Mouse (Mus musculus): ENCODE measurements at regions not wholly inside any gene's neighbourhood (a gene's known extent, or its start where the extent isn't known, plus 50 kb on each side); places are given as distances from the start of the nearest gene placed in this dataset.
"Not testable (repeated sequence)": the region's sequence is repeated elsewhere in the genome, so short reads cannot be mapped to it uniquely, and the experiment has no call there.

GRCm38 (mm10) chr6:4149663-4150062 is 62.9 kb upstream of the Bet1 start:
- H3K9ac ChIP-seq: no peak overlapping the region
- no peak overlapping the region for H3K4me2 ChIP-seq
- H3K4me3 ChIP-seq: no peak overlapping the region
- H3K36me3 ChIP-seq (ENCODE audit: poor library complexity, severe bottlenecking): no peaks in the 10 kb centered on the region
- no peaks in the 10 kb centered on the region for H3K27me3 ChIP-seq
- no peak for ATAC-seq
- H3K4me1 ChIP-seq: no peaks in the 10 kb centered on the region
- no peaks in the 10 kb centered on the region for H3K9me3 ChIP-seq (replicated peaks)
- H3K27ac ChIP-seq: no peak overlapping the region
- 79% methylated on average over 4 of the region's 4 CpGs for WGBS

GRCm38 (mm10) chr6:4158293-4158692 is 71.5 kb upstream of the Bet1 start:
- Histone ChIP-seq H3K4me3 (no peak overlapping the region), H3K9ac (no peak overlapping the region), H3K9me3 (replicated peaks) (no peaks in the 10 kb centered on the region), H3K4me2 (no peak overlapping the region), H3K27ac (no peak overlapping the region), H3K36me3 (ENCODE audit: poor library complexity, severe bottlenecking) (no peaks in the 10 kb centered on the region), H3K4me1 (no peaks in the 10 kb centered on the region), H3K27me3 (no peaks in the 10 kb centered on the region)
- 85% methylated on average over 2 of the region's 2 CpGs for WGBS
- no peak for ATAC-seq

- WGBS: 82% methylated on average over 1 of the region's 1 CpGs
These were observed 77.0 kb upstream of the Bet1 start for GRCm38 (mm10) chr6:4163733-4164132.

DNA sequence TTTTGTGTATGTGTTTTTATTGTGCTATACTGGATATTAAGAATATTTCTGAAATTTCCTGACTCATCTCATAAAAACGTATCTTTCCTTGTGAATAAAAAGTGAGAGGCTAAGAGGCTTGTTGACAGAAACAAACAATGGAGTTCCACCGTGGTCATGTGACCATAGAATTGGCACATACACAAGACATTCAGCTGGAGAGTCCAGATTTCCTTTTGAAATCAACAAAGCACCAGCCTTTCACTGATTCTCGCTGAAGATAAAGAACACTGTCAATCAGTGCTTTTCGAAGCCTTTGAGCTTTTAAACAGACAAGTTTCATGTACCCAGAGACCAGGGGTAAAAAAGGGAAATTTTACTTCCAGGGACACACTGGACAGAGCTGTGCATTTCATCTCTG is 80.3 kb upstream of the Bet1 start:
- ATAC-seq: peak; percentile 68
- 37% methylated on average over 4 of the region's 4 CpGs for WGBS

More at GRCm38 (mm10) chr6:4163733-4164132, 77.0 kb upstream of the Bet1 start:
- H3K9ac ChIP-seq: no peak overlapping the region
- 0 out of 2 replicates have a peak, but pooled peaks cover 4% of the 10 kb centered on the region for H3K4me1 ChIP-seq
- no peak overlapping the region for H3K4me3 ChIP-seq
- no peaks in the 10 kb centered on the region for H3K9me3 ChIP-seq (replicated peaks)
- no peak overlapping the region for H3K27ac ChIP-seq
- no peak for ATAC-seq
- H3K36me3 ChIP-seq (ENCODE audit: poor library complexity, severe bottlenecking): no peaks in the 10 kb centered on the region
- no peaks in the 10 kb centered on the region for H3K27me3 ChIP-seq
- no peak overlapping the region for H3K4me2 ChIP-seq

DNA sequence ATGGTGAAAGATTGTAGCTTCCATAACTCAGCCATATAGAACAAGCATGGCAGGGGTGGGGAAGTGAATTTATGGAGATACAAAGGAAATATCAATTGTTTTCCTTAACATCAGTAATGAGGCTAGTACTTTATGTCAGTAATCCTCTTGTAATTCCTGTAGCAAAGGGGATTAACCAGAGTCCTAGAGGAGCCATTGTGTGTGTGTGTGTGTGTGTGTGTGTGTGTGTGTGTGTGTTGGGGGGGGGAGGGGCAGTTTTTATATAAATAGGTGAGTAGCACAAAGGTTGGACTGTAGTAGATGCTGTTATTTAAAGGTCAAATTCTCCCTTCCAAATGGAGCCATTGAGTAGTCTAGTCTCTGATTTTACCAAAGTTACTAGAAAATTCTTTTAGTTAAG is 81.0 kb upstream of the Bet1 start:
- Histone ChIP-seq H3K9ac (no peak overlapping the region), H3K9me3 (replicated peaks) (no peaks in the 10 kb centered on the region), H3K4me3 (no peak overlapping the region), H3K36me3 (ENCODE audit: poor library complexity, severe bottlenecking) (no peaks in the 10 kb centered on the region), H3K4me1 (0 out of 2 replicates have a peak, but pooled peaks cover 4% of the 10 kb centered on the region), H3K27ac (no peak overlapping the region), H3K4me2 (no peak overlapping the region), H3K27me3 (no peaks in the 10 kb centered on the region)
- ATAC-seq: no peak

More for the DNA sequence above, 80.3 kb upstream of the Bet1 start:
- H3K27ac ChIP-seq: no peak overlapping the region
- no peak overlapping the region for H3K4me2 ChIP-seq
- no peaks in the 10 kb centered on the region for H3K9me3 ChIP-seq (replicated peaks)
- H3K4me3 ChIP-seq: no peak overlapping the region
- H3K36me3 ChIP-seq (ENCODE audit: poor library complexity, severe bottlenecking): no peaks in the 10 kb centered on the region
- H3K27me3 ChIP-seq: no peaks in the 10 kb centered on the region
- H3K4me1 ChIP-seq: 0 out of 2 replicates have a peak, but pooled peaks cover 4% of the 10 kb centered on the region
- H3K9ac ChIP-seq: no peak overlapping the region

DNA sequence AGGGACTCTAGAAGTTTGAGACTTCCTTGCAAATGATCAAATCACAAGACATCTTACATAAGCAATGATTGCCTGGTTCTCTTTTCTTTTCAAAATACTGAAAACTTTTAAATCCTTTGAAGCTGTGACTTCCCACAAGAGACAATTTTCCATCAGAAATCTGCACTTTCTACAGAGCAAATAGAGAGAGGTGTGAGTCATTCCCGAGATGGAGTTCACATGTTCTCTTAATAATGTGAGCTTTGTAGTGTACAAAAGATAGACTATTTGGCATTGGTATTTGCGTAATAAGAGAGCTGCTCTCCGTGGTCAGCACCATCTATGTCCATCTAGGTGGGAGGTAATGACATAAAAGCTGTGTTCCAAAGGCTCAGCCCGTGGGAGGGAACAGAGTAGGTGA is 84.8 kb upstream of the Bet1 start:
- ATAC-seq: no peak
- no peak overlapping the region for H3K4me2 ChIP-seq
- no peak overlapping the region for H3K9ac ChIP-seq
- H3K36me3 ChIP-seq (ENCODE audit: poor library complexity, severe bottlenecking): no peaks in the 10 kb centered on the region
- H3K9me3 ChIP-seq (replicated peaks): no peaks in the 10 kb centered on the region
- no peaks in the 10 kb centered on the region for H3K27me3 ChIP-seq
- 0 out of 2 replicates have a peak, but pooled peaks cover 4% of the 10 kb centered on the region for H3K4me1 ChIP-seq
- no peak overlapping the region for H3K4me3 ChIP-seq
- WGBS: 48% methylated on average over 4 of the region's 4 CpGs
- no peak overlapping the region for H3K27ac ChIP-seq

DNA sequence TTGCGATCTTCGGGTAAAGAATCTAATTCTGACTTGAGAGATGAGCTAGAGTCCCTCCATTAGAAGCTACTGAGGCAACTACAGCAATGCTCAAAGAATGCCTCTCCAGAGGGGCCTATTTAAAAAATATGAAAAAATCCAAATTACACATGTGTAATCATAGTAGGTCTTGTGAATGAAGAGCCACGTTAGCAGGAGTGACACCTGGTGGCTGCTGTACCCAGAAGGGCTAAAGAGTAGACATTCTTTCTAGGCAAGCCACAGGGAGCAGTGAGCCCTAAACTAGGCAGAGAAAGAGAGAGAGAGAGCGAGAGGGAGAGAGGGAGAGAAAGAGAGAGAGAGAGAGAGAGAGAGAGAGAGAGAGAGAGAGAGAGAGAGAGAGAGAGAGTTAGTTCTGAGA is 100.9 kb upstream of the Bet1 start:
- Histone ChIP-seq H3K9me3 (replicated peaks) (no peaks in the 10 kb centered on the region), H3K27me3 (no peaks in the 10 kb centered on the region), H3K4me3 (no peak overlapping the region), H3K27ac (no peak overlapping the region), H3K4me2 (no peak overlapping the region), H3K4me1 (no peaks in the 10 kb centered on the region), H3K36me3 (ENCODE audit: poor library complexity, severe bottlenecking) (no peaks in the 10 kb centered on the region), H3K9ac (no peak overlapping the region)
- 81% methylated on average over 4 of the region's 4 CpGs for WGBS
- no peak for ATAC-seq

- H3K27ac ChIP-seq; H3K4me1 ChIP-seq; H3K36me3 ChIP-seq (ENCODE audit: poor library complexity, severe bottlenecking); H3K9ac ChIP-seq; H3K27me3 ChIP-seq; ATAC-seq; H3K4me2 ChIP-seq; H3K4me3 ChIP-seq; H3K9me3 ChIP-seq (replicated peaks): not testable (repeated sequence)
- 74% methylated on average over 5 of the region's 5 CpGs for WGBS
These were observed 104.2 kb upstream of the Bet1 start for GRCm38 (mm10) chr6:4190976-4191375.

- H3K27ac ChIP-seq: no peak overlapping the region
- no peaks in the 10 kb centered on the region for H3K36me3 ChIP-seq (ENCODE audit: poor library complexity, severe bottlenecking)
- H3K27me3 ChIP-seq: no peaks in the 10 kb centered on the region
- no peak overlapping the region for H3K4me3 ChIP-seq
- ATAC-seq: no peak
- H3K9ac ChIP-seq: no peak overlapping the region
- WGBS: 74% methylated on average over 5 of the region's 5 CpGs
- no peak overlapping the region for H3K4me2 ChIP-seq
- H3K9me3 ChIP-seq (replicated peaks): no peaks in the 10 kb centered on the region
- H3K4me1 ChIP-seq: 0 out of 2 replicates have a peak, but pooled peaks cover 3% of the 10 kb centered on the region
These were observed 106.5 kb upstream of the Bet1 start for GRCm38 (mm10) chr6:4193286-4193685.

DNA sequence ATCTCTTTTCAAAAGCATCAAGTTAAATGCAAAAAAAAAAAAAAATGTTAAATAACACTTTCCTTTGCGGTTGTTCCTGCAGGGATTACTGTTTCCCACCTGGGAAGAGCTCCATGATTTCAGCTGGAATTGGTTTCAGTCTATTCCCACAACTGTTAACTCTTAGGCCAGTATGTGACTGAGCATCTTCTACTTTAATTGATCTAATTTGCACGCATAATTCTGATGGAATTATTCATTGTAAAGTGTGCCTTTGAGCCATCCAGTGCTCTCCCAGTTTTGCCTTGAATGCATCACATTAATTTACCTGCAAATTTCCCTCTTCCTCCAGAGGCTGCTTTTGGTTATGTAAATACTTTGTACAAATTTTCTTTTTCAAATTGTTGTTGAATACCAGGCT is 114.4 kb upstream of the Bet1 start:
- 60% methylated on average over 2 of the region's 2 CpGs for WGBS
- Histone ChIP-seq H3K4me2 (no peak overlapping the region), H3K9me3 (replicated peaks) (no peaks in the 10 kb centered on the region), H3K9ac (no peak overlapping the region), H3K27me3 (no peaks in the 10 kb centered on the region), H3K4me3 (no peak overlapping the region), H3K27ac (no peak overlapping the region), H3K36me3 (ENCODE audit: poor library complexity, severe bottlenecking) (no peaks in the 10 kb centered on the region), H3K4me1 (0 out of 2 replicates have a peak, but pooled peaks cover 3% of the 10 kb centered on the region)
- ATAC-seq: no peak

DNA sequence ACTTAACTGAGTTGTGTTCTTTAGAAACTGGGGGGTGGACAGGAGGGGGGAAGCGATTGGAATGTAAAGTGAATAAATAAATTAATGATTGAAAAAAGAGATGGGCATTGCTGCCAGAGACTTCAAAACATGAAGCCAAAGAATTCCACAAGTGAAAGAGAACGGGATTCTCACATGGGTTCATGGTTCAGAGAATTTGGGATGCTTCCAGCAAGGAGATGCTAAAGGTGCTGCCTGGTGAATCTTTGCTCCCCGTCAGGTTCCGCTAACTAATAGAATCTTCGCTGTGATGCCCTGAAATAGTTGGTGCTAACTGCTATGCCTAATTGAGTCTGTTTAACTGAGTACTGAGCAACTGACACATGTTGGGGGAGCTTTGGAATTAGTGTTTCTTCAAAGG is 118.9 kb upstream of the Bet1 start:
- H3K4me2 ChIP-seq: no peak overlapping the region
- H3K27ac ChIP-seq: no peak overlapping the region
- no peak overlapping the region for H3K9ac ChIP-seq
- no peaks in the 10 kb centered on the region for H3K4me1 ChIP-seq
- no peaks in the 10 kb centered on the region for H3K36me3 ChIP-seq (ENCODE audit: poor library complexity, severe bottlenecking)
- ATAC-seq: no peak
- H3K4me3 ChIP-seq: no peak overlapping the region
- no peaks in the 10 kb centered on the region for H3K9me3 ChIP-seq (replicated peaks)
- no peaks in the 10 kb centered on the region for H3K27me3 ChIP-seq
- 82% methylated on average over 5 of the region's 5 CpGs for WGBS

DNA sequence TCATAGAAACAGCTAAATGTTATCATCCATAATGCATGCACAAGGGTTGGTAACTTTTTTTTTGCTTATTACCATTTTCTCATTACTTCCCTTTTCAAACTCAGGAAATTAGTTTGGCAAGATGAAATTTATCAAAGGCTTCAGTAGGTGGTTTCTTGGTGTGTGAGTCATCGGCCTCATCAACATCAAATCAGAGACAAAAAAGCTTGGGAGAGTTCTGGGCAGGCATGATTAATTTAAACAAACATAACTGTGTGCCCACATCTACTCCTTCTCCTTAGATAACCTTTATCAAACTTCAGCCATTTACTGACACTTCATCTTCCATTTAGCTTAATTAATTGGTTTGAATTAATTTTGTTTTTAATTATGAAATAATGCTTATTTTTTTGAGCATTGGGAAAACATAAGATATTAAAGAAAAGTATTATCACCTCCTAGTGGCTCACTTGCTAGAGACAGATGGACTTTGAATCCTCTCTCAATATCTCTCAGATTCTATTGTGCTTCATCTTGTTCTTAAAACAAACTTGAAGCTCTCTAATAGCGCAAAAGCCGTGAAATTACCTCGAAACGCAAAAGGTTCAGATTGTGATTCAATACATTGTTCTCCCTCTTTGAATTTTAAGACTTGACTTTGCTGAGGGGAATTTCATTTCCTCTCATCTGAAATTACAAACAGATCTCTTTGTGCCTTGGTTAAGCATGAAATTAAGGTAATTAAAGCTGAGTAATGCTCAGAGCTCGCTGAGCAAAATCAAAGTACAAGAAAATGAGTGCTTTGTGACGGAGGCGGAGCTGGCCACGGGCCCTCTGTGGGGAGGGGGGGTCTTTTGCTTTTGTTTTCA is 158.7 kb upstream of the Bet1 start:
- Histone ChIP-seq H3K4me1 (0 out of 2 replicates have a peak, but pooled peaks cover 2% of the 10 kb centered on the region), H3K36me3 (ENCODE audit: poor library complexity, severe bottlenecking) (no peaks in the 10 kb centered on the region), H3K9ac (no peak overlapping the region), H3K4me3 (no peak overlapping the region), H3K27ac (no peak overlapping the region), H3K4me2 (peak overlapping the region; percentile 20; the same call in 1 of the 2 replicates), H3K9me3 (replicated peaks) (no peaks in the 10 kb centered on the region), H3K27me3 (no peaks in the 10 kb centered on the region)
- WGBS: 14% methylated on average over 9 of the region's 9 CpGs
- ATAC-seq: peak; percentile 92

DNA sequence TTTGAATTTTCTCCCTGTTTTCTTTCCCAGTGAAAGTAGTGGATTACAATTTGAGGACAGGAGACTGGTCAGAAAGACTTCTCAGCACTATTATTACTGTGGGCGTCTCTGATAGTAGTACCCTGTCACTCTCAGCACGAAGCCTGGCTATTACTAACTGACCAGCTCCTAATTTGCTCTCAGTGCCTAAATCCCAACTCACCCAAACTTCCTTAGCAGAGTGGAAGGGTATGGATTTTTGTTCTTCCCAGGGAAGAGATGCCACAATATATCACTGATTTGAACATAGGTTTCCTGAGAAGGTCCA is 159.3 kb upstream of the Bet1 start:
- no peaks in the 10 kb centered on the region for H3K27me3 ChIP-seq
- no peak overlapping the region for H3K27ac ChIP-seq
- H3K9me3 ChIP-seq (replicated peaks): no peaks in the 10 kb centered on the region
- peak overlapping the region; percentile 20; the same call in 1 of the 2 replicates for H3K4me2 ChIP-seq
- ATAC-seq: no peak
- no peak overlapping the region for H3K4me3 ChIP-seq
- 0 out of 2 replicates have a peak, but pooled peaks cover 2% of the 10 kb centered on the region for H3K4me1 ChIP-seq
- 25% methylated on average over 2 of the region's 2 CpGs for WGBS
- H3K9ac ChIP-seq: no peak overlapping the region
- no peaks in the 10 kb centered on the region for H3K36me3 ChIP-seq (ENCODE audit: poor library complexity, severe bottlenecking)

Data from forebrain, embryonic 13.5 days (tissue).